Mouse (Mus musculus) left cerebral cortex, postnatal 4 days (tissue): ENCODE results near the gene Cchcr1. TPM values are rescaled to one million over a fixed set of nuclear protein-coding genes. Genes with fewer than 3 reads are reported as not detected.
A peak's percentile ranks its signal among the peaks of the same experiment; 100 is the strongest.

Experiments
- DNase-seq: peaks from one replicate; pipeline ENCODE4 v3.0.0-alpha.2; 2022
- intact Hi-C: fragments of 180-260 bp; cut with DNase I; formaldehyde crosslinking; loops from one replicate; pipeline ENCODE4 v1.15.1; 2025
- total RNA-seq, 2 experiments: library from RNA; stranded (reverse); gene quantifications; 2 replicates each; pipeline ENCODE4 v1.2.3; 2021

Cchcr1 gene
- total RNA-seq, 2 experiments from 2014 or later = 13.6 TPM

- intact Hi-C loops = no loop called here
- DNase-seq = peak; percentile 82
Measured at GRCm38 (mm10) chr17:35513886-35514285, 3.0 kb upstream of the Cchcr1 start.

- intact Hi-C loops = no loop called here
Measured at GRCm38 (mm10) chr17:35514756-35515155, 2.1 kb upstream of the Cchcr1 start.

GRCm38 (mm10) chr17:35515911-35516640, 824 bp upstream of the Cchcr1 start:
- intact Hi-C loops = no loop called here
- no peak for DNase-seq

More at GRCm38 (mm10) chr17:35514756-35515155, 2.1 kb upstream of the Cchcr1 start:
- DNase-seq = no peak

- no peak for DNase-seq
- intact Hi-C loops = no loop called here
Measured at GRCm38 (mm10) chr17:35517526-35517925, 626 bp downstream of the Cchcr1 start.

- DNase-seq = peak; percentile 63
- intact Hi-C loops = no loop called here
Measured at GRCm38 (mm10) chr17:35524354-35524753, 7.5 kb downstream of the Cchcr1 start.

- intact Hi-C loops = no loop called here
- DNase-seq = no peak
Measured at GRCm38 (mm10) chr17:35526644-35527043, 9.7 kb downstream of the Cchcr1 start.

- intact Hi-C loops = no loop called here
- no peak for DNase-seq
Measured at GRCm38 (mm10) chr17:35532360-35532759, 15.5 kb downstream of the Cchcr1 start.

- intact Hi-C loops = no loop called here
- DNase-seq = no peak
Measured at GRCm38 (mm10) chr17:35532901-35533300, 16.0 kb downstream of the Cchcr1 start, which contains the start of gene Psors1c2. TSS of gene Psors1c2 (plus strand) at chr17:35533201.

GRCm38 (mm10) chr17:35534343-35534742, 17.4 kb downstream of the Cchcr1 start:
- DNase-seq = peak; percentile 79
- intact Hi-C loops = no loop called here

GRCm38 (mm10) chr17:35537421-35537820, 20.5 kb downstream of the Cchcr1 start:
- DNase-seq = no peak
- intact Hi-C loops = no loop called here

GRCm38 (mm10) chr17:35538476-35538875, 21.6 kb downstream of the Cchcr1 start:
- no peak for DNase-seq
- intact Hi-C loops = no loop called here

- intact Hi-C loops = no loop called here
- DNase-seq = no peak
Measured at GRCm38 (mm10) chr17:35539540-35539939, 22.6 kb downstream of the Cchcr1 start.

- DNase-seq = no peak
- intact Hi-C loops = no loop called here
Measured at GRCm38 (mm10) chr17:35542761-35543411, 26.0 kb downstream of the Cchcr1 start.

GRCm38 (mm10) chr17:35543412-35543861, 26.5 kb downstream of the Cchcr1 start:
- intact Hi-C loops = no loop called here
- DNase-seq = no peak

GRCm38 (mm10) chr17:35544001-35544400, 27.1 kb downstream of the Cchcr1 start:
- intact Hi-C loops = no loop called here
- no peak for DNase-seq

GRCm38 (mm10) chr17:35544680-35545079, 27.8 kb downstream of the Cchcr1 start:
- intact Hi-C loops = no loop called here
- DNase-seq = peak; percentile 58

- DNase-seq = no peak
- intact Hi-C loops = no loop called here
Measured at GRCm38 (mm10) chr17:35547465-35547864, 30.6 kb downstream of the Cchcr1 start.

GRCm38 (mm10) chr17:35548636-35549035, 31.7 kb downstream of the Cchcr1 start:
- DNase-seq = no peak
- intact Hi-C loops = no loop called here

- intact Hi-C loops = no loop called here
Measured at GRCm38 (mm10) chr17:35549437-35550142, 32.7 kb downstream of the Cchcr1 start.

GRCm38 (mm10) chr17:35550143-35550494, 33.2 kb downstream of the Cchcr1 start:
- intact Hi-C loops = no loop called here
- DNase-seq = no peak

More at GRCm38 (mm10) chr17:35549437-35550142, 32.7 kb downstream of the Cchcr1 start:
- peak; percentile 57 for DNase-seq

- DNase-seq = no peak
- intact Hi-C loops = no loop called here
Measured at GRCm38 (mm10) chr17:35550871-35551270, 34.0 kb downstream of the Cchcr1 start.
